Mouse (Mus musculus): ENCODE measurements around the gene Poln.

The Poln gene

GRCm38 (mm10) chr5:33976267-33976666 lies 193.0 kb downstream of the Poln start:
- DNase-seq: no peak

GRCm38 (mm10) chr5:33974736-33975135 lies 194.5 kb downstream of the Poln start:
- DNase-seq: no peak

- no peak for DNase-seq
Observed at GRCm38 (mm10) chr5:33959382-33959781, 209.9 kb downstream of the Poln start.

Measured in thymus, postnatal 25 days (tissue).